Mouse (Mus musculus) bone marrow, adult 2 months (tissue): Measurements from ENCODE around the gene Tbxas1.

Source experiments
- CTCF ChIP-seq: fragments of 200-500 bp; IDR thresholded peaks from 2 replicates; pipeline ENCODE4 v1.5.1; 2011; ENCODE audit warnings: low read length, control low read depth; ENCODE audit not compliant: control insufficient read depth, insufficient read depth
- POLR2A ChIP-seq: fragments of 200-500 bp; IDR thresholded peaks from 2 replicates; pipeline ENCODE4 v1.6.1; 2011; ENCODE audit warnings: low read depth, mild to moderate bottlenecking, control low read depth, low read length, borderline replicate concordance; ENCODE audit not compliant: control insufficient read depth

DNA sequence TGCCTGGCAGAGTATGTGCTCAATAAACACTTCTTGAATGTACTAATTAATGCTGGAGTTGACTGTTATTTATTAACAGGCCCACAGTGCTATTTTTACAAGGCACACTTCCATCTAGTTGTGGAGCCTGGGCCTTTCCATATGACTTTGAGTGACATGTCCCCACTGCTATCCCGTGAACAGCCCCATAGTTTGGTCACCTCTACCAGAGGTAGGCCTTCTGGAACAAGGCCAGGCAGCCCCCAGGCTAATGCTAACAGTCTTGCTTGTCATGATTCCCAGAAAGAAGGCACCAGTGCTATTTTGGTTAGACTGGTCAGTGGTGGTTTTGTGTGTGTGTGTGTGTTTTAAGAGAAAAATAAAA lies 98.9 kb downstream of the Tbxas1 start:
- TF ChIP-seq POLR2A (no peak), CTCF (no peak)
